Mouse (Mus musculus) heart, embryonic 10.5 days (tissue): Measurements from ENCODE around the gene Uap1. TPM values are rescaled to one million over a fixed set of nuclear protein-coding genes. Genes with fewer than 3 reads are reported as not detected.
"Not testable (repeated sequence)": the region's sequence is repeated elsewhere in the genome, so short reads cannot be mapped to it uniquely, and the experiment has no call there.

Experiments used
- DNase-seq: peaks from one replicate; pipeline ENCODE4 v3.0.0-alpha.2; 2017; ENCODE audit warnings: low spot score
- H3K27ac ChIP-seq: fragments of 300-500 bp; sonication (generic); 2 replicates; pipeline ENCODE4 v1.5.1; 2016; ENCODE audit warnings: mild to moderate bottlenecking
- H3K27me3 ChIP-seq: fragments of 300-500 bp; sonication (generic); 2 replicates; pipeline ENCODE4 v1.6.1; 2016; ENCODE audit warnings: mild to moderate bottlenecking; ENCODE audit not compliant: poor library complexity, insufficient read depth, severe bottlenecking
- H3K36me3 ChIP-seq: fragments of 300-500 bp; sonication (generic); 2 replicates; pipeline ENCODE4 v1.6.1; 2016; ENCODE audit warnings: mild to moderate bottlenecking, moderate library complexity
- H3K4me1 ChIP-seq: fragments of 300-500 bp; sonication (generic); 2 replicates; pipeline ENCODE4 v1.6.1; 2016; ENCODE audit warnings: mild to moderate bottlenecking
- H3K4me3 ChIP-seq: fragments of 300-500 bp; sonication (generic); 2 replicates; pipeline ENCODE4 v1.5.1; 2016; ENCODE audit warnings: mild to moderate bottlenecking, moderate library complexity
- H3K9me3 ChIP-seq: fragments of 300-500 bp; sonication (generic); 2 replicates; pipeline ENCODE4 v1.6.1; 2016; ENCODE audit warnings: mild to moderate bottlenecking, moderate library complexity
- WGBS: fragments of 180-500 bp; shearing (Covaris S2); methylation state at CpG from one replicate; pipeline ENCODE4 v1.1.7; 2016; 5-methylcytosine and 5-hydroxymethylcytosine counted together
- polyA plus RNA-seq: library from polyadenylated mRNA; unstranded; fragments of >200 nt; fragmentation: Nextera tagmentation; extraction: Ambion mirVana; gene quantifications from 2 replicates; pipeline ENCODE4 v1.2.1, GENCODE M21; 2016

The Uap1 gene
- polyA plus RNA-seq, 1 experiment from 2014 or later: 63.0 TPM

DNA sequence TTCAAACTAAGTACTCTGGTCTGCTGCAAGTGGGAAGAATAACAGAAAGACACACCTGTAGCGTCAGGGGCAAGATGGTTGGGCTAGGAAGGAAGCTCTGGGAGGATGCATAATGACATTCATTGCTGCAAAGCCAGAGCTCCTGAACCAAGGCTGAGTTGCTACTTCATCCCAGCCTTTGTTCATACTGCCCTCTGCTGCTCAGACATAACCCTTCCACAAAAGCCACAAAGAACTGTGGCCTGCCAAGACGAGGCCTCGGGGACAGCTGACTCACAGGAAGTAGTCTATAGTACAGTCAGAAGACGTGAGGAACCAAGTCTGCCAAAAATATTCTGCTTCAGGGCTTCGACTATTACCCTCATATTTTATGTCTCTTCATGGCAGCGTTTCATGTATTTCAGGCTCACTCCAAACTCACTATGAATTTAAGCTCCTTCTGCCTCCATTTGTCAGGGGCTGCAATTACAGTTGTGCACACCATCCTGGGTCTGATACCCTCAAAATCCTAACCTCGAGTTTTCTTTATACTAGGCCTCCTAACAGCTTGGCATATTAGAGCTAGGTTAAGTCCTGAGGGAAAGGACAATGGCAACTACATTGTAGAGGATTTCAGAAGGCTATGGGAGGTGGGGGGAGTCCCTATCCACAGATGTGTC is 38.3 kb downstream of the Uap1 start:
- peak; percentile 88 for DNase-seq
- WGBS: 19% methylated on average over 7 of the region's 7 CpGs
- Histone ChIP-seq H3K9me3 (no peaks in the 10 kb centered on the region), H3K27ac (peak overlapping the region; percentile 22; the same call in 1 of the 2 replicates), H3K27me3 (no peaks in the 10 kb centered on the region), H3K4me1 (0 out of 2 replicates have a peak, but pooled peaks cover 3% of the 10 kb centered on the region), H3K36me3 (peaks cover 6% of the 10 kb centered on the region; the same call in 1 of the 2 replicates), H3K4me3 (no peak overlapping the region)

DNA sequence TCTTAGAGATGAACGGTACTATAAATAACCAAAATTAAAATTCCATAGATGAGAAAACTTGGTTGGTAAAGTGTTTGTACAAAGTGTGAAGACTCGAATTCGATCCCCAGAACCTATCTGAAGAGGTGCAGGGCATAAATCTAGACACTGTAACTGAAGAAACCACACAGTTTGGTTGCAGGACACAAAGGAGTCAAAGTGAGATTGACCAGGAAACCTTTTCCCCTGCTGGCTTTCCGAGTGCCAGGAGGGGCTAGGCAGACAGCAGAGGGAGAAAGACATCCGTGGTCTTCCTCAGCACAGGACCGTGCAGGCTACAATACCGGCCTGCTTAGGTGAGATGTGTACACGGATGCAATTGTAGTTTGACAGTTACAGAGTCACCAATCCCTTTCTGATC is 40.5 kb downstream of the Uap1 start:
- Histone ChIP-seq H3K27me3 (no peaks in the 10 kb centered on the region), H3K4me1 (0 out of 2 replicates have a peak, but pooled peaks cover 3% of the 10 kb centered on the region), H3K36me3 (no peaks in the 10 kb centered on the region), H3K9me3 (no peaks in the 10 kb centered on the region), H3K27ac (no peak overlapping the region), H3K4me3 (no peak overlapping the region)
- no peak for DNase-seq
- WGBS: 79% methylated on average over 8 of the region's 8 CpGs

DNA sequence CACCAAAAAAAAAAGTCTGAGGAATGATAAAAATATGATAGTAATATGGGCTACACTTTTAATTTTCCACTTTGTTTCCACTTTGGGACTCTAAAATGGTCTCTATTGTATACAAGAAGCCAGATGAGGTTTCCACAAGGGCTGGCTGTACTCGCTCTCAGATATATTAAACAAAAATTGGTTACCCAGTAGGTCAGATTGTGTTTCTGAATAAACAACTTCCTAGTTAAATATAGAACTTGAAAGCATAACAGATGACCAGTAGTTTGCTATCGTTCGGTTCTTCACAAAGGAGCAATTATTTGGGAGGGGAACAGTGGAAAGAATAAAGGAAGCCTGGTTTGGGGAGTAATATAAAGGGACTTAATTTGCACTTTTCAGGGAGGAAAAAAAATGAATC is 43.8 kb downstream of the Uap1 start:
- 86% methylated on average over 3 of the region's 3 CpGs for WGBS
- Histone ChIP-seq H3K4me1 (no peaks in the 10 kb centered on the region), H3K27me3 (no peaks in the 10 kb centered on the region), H3K9me3 (no peaks in the 10 kb centered on the region), H3K36me3 (no peaks in the 10 kb centered on the region), H3K27ac (no peak overlapping the region), H3K4me3 (no peak overlapping the region)
- DNase-seq: no peak

DNA sequence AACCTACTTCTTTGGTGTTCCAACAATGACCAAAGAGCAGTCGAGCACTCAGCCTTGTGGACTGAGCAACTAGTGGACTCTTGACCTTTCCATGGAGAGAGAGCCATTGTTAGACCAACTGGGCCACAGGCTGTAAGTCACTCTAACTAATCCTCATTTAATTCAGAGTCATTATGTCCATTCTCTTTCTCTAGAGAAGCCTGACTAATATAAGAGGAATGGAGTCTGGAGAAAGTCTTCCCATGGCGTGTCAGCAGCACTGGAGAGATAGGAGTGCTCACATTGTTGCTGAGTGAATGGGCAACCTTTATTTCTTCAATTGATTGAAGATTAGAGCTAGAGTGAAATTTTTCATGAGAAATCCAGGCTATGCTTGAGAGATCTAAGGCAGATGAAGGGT is 50.1 kb downstream of the Uap1 start:
- Histone ChIP-seq H3K27me3 (no peaks in the 10 kb centered on the region), H3K4me1 (no peaks in the 10 kb centered on the region), H3K36me3 (no peaks in the 10 kb centered on the region), H3K27ac (no peak overlapping the region), H3K9me3 (no peaks in the 10 kb centered on the region), H3K4me3 (no peak overlapping the region)
- DNase-seq: no peak
- WGBS: 77% methylated on average over 2 of the region's 2 CpGs

DNA sequence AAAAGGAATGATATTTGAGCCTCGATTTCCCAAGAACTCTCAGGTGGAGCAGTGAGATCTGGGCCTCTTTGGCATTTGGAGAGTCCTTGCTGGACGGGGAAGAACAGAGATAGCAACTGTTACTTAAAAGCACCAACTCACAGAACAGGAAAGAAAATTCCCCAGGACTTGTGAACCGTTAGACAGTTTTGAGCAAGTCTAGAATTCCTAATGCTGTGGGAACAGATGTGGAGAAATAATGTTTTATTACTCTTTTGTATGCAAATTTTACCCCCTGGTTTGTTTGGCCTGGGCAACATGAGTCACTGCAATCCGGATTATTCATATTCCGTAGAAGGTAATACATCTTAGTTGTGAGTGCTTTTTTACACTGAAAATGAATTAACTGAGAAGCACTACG is 61.1 kb downstream of the Uap1 start:
- no peak for DNase-seq
- Histone ChIP-seq H3K4me1 (0 out of 2 replicates have a peak, but pooled peaks cover 5% of the 10 kb centered on the region), H3K9me3 (no peaks in the 10 kb centered on the region), H3K27ac (no peak overlapping the region), H3K27me3 (no peaks in the 10 kb centered on the region), H3K36me3 (no peaks in the 10 kb centered on the region), H3K4me3 (no peak overlapping the region)
- WGBS: 73% methylated on average over 6 of the region's 6 CpGs

DNA sequence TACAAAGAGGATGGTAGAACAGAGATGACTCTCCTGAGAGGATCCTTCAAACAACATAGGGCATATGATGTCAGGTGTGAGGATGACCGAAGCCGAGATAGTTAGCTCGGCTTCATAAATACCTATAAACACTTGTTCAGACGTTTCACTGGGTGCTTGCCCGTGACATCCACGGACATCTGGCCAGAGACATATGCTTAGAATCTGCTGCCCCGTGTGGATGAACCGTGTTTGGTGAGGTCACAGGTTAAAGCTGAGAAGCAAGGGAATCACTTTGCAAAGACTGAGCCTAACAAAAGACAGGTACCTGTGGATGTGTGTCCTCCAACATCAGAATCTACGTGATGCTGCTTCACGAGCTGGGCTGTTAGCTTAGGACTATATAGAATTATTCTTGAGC is 62.5 kb downstream of the Uap1 start:
- H3K4me3 ChIP-seq: no peak overlapping the region
- no peak for DNase-seq
- H3K9me3 ChIP-seq: no peaks in the 10 kb centered on the region
- no peaks in the 10 kb centered on the region for H3K27me3 ChIP-seq
- no peaks in the 10 kb centered on the region for H3K36me3 ChIP-seq
- H3K4me1 ChIP-seq: 0 out of 2 replicates have a peak, but pooled peaks cover 8% of the 10 kb centered on the region
- H3K27ac ChIP-seq: no peak overlapping the region
- WGBS: 92% methylated on average over 10 of the region's 10 CpGs

DNA sequence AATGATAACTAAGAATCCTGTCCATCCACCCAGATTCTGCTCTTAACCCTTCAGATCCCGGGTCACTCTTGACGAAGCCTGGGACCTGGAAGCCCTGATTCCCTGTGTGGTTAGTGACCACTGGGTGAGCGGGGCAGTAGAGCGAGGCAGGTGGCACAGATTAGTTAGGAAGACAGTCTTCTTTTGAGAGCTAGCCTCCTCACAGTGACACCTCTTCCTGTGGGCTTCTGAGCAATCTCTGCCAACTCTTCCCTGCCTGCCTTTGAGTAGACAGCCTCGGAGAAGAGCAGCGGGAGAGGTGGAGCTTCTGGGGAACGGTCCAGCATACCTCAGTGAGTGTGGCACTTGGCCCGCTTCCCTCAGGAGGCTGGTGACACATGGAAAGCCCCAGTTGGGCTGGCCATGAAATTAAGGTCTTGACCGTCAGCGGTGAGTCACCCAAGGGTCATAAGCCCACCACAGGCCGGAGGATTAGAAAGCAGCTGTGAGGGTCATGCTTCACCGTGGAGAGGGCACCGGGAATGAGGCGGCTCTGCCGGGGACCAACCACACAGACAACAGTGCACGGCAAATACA is 63.0 kb downstream of the Uap1 start:
- 0 out of 2 replicates have a peak overlapping the region, but pooled peaks have one; percentile 36 for H3K27ac ChIP-seq
- no peaks in the 10 kb centered on the region for H3K27me3 ChIP-seq
- no peak overlapping the region for H3K4me3 ChIP-seq
- no peak for DNase-seq
- H3K9me3 ChIP-seq: no peaks in the 10 kb centered on the region
- H3K36me3 ChIP-seq: no peaks in the 10 kb centered on the region
- 84% methylated on average over 16 of the region's 16 CpGs for WGBS
- 0 out of 2 replicates have a peak, but pooled peaks cover 8% of the 10 kb centered on the region for H3K4me1 ChIP-seq

DNA sequence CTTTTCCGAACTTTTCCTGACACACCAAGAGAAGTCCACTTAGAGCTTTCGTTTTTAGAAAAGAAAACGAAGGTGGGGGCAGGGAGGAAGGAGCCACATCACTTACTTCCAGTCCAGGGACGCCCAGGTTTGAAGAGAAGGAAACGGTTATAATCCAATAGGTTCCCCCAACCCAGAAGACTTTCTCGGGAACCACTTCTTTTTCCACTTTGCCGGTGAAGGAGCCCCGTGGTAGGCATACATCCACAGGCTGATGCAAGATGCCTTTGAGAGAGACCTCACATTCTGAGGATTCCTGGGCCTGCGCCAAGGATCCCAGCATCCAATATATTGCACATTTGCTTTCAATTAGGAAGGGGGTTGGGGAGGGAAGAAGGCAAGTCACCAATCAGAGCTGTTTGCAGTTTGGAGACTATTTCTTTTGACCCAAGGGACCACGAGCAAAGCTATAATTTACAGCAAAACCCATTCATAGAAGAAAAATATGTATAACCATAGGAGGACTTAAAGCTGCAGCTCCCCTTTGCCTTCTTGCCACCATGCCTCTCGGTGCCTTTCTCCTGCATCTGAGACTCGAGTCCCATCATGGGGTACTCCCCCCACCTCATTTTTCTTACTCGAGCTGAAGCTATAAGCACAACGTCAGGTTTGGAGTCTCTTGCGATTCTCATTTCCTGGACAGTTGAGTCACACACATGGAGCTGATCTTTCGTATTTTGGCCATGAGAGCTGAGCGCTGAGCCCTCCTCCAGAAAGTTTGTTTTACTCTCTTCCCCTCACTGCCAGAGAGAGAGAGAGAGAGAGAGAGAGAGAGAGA is 64.0 kb downstream of the Uap1 start, which contains the start of gene Ddr2:
TSS of gene Ddr2 (minus strand) at position 247 of the 817 bp plus-strand sequence.
- Histone ChIP-seq H3K27ac (peak within 1 kb of the TSS; percentile 59), H3K4me1 (0 out of 2 replicates have a peak, but pooled peaks cover 8% of the 10 kb centered on the region), H3K36me3 (no peaks in the 10 kb centered on the region), H3K27me3 (no peaks in the 10 kb centered on the region), H3K4me3 (peak within 1 kb of the TSS; percentile 41), H3K9me3 (no peaks in the 10 kb centered on the region)
- WGBS: 65% methylated on average over 17 of the region's 17 CpGs
- DNase-seq: no peak

DNA sequence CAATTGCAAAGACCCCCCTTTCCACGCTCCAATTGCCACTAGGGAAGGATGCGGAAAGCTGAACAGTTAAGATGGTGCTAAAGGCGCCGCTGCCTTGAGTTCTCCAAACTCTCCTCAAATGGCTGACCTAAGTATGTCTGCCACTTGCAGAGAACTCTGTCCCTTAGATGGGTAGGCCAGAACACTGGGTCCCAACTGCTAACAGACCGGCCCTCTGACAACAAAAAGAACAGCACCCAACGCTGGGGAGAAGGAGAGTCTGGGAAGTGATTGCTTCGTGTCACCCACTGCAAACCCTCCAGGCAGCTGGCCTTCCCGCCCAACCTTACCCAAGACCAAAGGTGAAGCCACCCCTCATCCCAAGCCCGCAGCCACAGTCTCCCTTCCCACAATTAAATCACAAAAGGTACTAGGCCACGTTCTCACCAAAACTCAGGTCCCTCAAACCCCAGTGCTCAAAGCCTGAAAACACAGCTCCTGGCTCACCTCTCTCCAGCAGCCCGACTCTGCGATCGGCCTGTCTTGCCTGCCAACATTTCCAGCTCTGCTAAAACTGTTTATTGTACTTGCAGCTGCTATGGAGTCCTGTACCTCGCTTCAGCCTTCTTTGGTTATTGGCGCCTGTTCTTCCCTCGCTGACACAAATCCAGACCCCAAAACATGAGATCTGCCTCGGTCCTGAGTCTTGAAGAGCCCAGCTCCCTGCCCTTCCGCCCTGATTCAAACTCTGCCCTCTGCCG is 64.8 kb downstream of the Uap1 start:
- 0 out of 2 replicates have a peak, but pooled peaks cover 8% of the 10 kb centered on the region for H3K4me1 ChIP-seq
- 83% methylated on average over 19 of the region's 19 CpGs for WGBS
- no peak for DNase-seq
- peak overlapping the region; percentile 41 for H3K4me3 ChIP-seq
- H3K27me3 ChIP-seq: no peaks in the 10 kb centered on the region
- H3K27ac ChIP-seq: peak overlapping the region; percentile 59
- H3K36me3 ChIP-seq: no peaks in the 10 kb centered on the region
- no peaks in the 10 kb centered on the region for H3K9me3 ChIP-seq

DNA sequence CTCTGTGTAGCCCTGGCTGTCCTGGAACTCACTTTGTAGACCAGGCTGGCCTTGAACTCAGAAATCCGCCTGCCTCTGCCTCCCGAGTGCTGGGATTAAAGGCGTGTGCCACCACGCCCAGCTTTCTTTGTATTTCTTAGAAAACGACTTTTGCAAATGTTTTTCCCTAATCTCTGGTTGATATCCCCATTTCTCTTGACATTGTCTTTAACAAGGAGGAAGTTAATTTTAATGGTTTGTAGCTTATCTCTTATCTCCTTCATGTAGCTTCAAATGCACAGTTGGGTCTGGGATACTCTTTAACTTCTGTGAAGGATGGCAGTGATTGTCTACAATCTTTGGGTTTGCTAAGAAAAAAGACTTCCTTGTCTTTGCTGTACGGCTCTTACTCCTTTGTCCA is 71.9 kb downstream of the Uap1 start:
- H3K27ac ChIP-seq, H3K4me1 ChIP-seq, H3K36me3 ChIP-seq, H3K4me3 ChIP-seq, H3K9me3 ChIP-seq, H3K27me3 ChIP-seq, DNase-seq: not testable (repeated sequence)
- WGBS: 87% methylated on average over 6 of the region's 6 CpGs
